Comparison of ENCODE assay signal across 15 mouse cellular contexts in genomic region chr9:9158241-9158640, GRCm38 (mm10).
"Had no signal": no experiment of that assay in that cellular context is flagged by ENCODE, and none has a peak within 500 bp of the region (broad histone marks: within the 10 kb centered on the region; RNA-seq: fewer than 3 reads in every experiment).

No protein-coding gene starts in this region.

- ATAC-seq: midbrain, embryonic 13.5 days; midbrain, embryonic 15.5 days had no signal

- H3K4me1 ChIP-seq: midbrain, embryonic 10.5 days; midbrain, embryonic 15.5 days; neural tube, embryonic 12.5 days had no signal

- H3K27ac ChIP-seq: midbrain, embryonic 10.5 days; midbrain, embryonic 13.5 days; midbrain, embryonic 15.5 days; neural tube, embryonic 12.5 days; stomach, embryonic 15.5 days; stomach, postnatal 0 days had no signal

- H3K36me3 ChIP-seq: midbrain, embryonic 10.5 days; midbrain, embryonic 13.5 days; midbrain, embryonic 15.5 days; neural tube, embryonic 12.5 days; stomach, embryonic 15.5 days had no signal

- H3K4me2 ChIP-seq: lung, embryonic 14.5 days; midbrain, embryonic 13.5 days; midbrain, embryonic 15.5 days; neural tube, embryonic 12.5 days; stomach, embryonic 15.5 days had no signal

- H3K9me3 ChIP-seq: midbrain, embryonic 10.5 days; midbrain, embryonic 13.5 days; midbrain, embryonic 15.5 days; neural tube, embryonic 12.5 days; stomach, embryonic 15.5 days had no signal

- DNase-seq: lung, adult 18-20 months; lung, embryonic 14.5 days; lung, postnatal 10 days; lung, postnatal 4 days; right cerebral cortex, postnatal 14 days; thymus, adult 2 months; thymus, postnatal 25 days; thymus, postnatal 4 days had no signal

- H3K27me3 ChIP-seq: midbrain, embryonic 13.5 days; midbrain, embryonic 15.5 days; neural tube, embryonic 12.5 days; stomach, embryonic 15.5 days had no signal

- H3K9ac ChIP-seq: lung, embryonic 14.5 days; midbrain, embryonic 13.5 days; midbrain, embryonic 15.5 days; neural tube, embryonic 12.5 days; stomach, embryonic 15.5 days had no signal

- H3K4me3 ChIP-seq: midbrain, embryonic 10.5 days; midbrain, embryonic 13.5 days; midbrain, embryonic 15.5 days; myocyte; neural tube, embryonic 12.5 days; stomach, embryonic 15.5 days had no signal
